Mouse (Mus musculus) spleen, adult 2 months (tissue): Measurements from ENCODE around the gene Rps27l.

Experiments
- CTCF ChIP-seq: fragments of 200-500 bp; IDR thresholded peaks from 2 replicates; pipeline ENCODE4 v1.5.1; 2011; ENCODE audit warnings: mild to moderate bottlenecking, inconsistent platforms; ENCODE audit not compliant: insufficient read depth, insufficient read length, insufficient replicate concordance; ENCODE audit errors: extremely low read depth
- POLR2A ChIP-seq: fragments of 200-500 bp; IDR thresholded peaks from 2 replicates; pipeline ENCODE4 v1.6.1; 2011; ENCODE audit warnings: low read depth, low read length, inconsistent platforms

DNA sequence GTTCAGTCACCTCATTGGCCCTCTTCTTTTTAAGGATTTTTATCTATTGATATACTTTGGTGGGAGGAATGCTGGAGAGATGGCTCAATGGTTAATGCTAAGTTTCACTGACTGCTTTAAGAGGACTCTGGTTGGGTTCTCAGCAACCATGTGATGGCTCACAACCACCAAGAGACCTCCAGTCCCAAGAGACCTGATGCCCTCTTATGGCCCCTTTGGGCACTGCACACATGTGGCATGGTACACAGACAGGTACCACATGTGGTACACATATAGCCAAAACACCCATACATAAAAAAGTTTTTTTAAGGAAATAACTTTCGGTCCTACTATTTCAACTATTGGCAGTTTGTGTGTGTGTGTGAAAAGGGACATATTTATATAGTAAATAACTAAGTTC, 23.8 kb upstream of the Rps27l start:
- TF ChIP-seq CTCF = no peak
- TF ChIP-seq POLR2A = no peak
